Mouse (Mus musculus) CD4-positive, CD25-positive, alpha-beta regulatory T cell, adult 4 months (primary cell): Measurements from ENCODE around the gene Ptprr. TPM values are rescaled to one million over a fixed set of nuclear protein-coding genes. Genes with fewer than 3 reads are reported as not detected.

ENCODE experiments used
- ATAC-seq: one replicate; pipeline ENCODE4 v1.8.0; 2017
- polyA plus RNA-seq, 2 experiments: library from polyadenylated mRNA; unstranded; fragments of 100-300 nt; shearing (Covaris generic); gene quantifications; one replicate each; pipeline ENCODE4 v1.2.1; 2017

The Ptprr gene
- polyA plus RNA-seq, 2 experiments from 2014 or later = 0.27 TPM; not detected in 1

DNA sequence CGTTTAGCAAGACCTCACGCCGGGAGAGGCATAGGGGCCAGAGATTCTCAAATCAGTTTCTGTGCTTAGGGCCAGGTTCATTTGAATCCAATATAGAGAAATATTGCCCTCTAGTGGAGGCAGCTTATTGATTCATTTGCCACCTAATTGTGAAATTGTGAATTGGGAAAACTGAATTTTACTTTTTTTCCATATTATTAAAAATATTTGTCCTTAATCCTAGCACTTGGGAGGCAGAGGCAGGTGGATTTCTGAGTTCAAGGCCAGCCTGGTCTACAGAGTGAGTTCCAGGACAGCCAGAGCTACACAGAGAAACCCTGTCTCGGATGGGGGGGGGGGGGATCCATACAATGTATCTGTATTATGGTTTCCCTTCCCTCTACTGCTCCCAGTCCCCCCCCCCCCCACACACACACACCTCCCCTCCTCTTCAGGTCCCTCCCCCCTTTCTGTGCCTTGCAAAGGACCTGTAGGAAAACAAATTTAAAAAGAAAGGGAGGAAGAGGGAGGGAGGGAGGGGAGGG lies 179.5 kb downstream of the Ptprr start:
- ATAC-seq = no peak

GRCm38 (mm10) chr10:116199035-116199434 lies 181.0 kb downstream of the Ptprr start:
- no peak for ATAC-seq

DNA sequence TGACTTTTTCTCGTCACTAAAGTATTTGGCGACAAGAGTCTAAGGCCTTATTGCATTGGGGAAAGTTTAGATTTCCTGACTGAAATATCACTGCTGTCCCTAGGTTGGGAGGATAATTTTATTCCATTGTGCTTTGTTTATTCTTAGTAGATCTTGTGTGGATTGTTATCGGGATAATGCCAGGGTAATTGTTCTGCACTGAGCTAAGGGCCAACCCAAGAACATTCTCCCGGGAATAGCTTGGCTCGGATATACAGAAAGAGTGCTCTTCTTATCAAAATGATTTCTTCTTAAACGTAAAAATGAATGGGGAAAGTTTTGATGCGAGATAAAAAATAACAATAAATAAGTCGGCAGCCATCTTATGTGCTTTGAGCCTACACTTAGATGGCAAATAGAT lies 183.5 kb downstream of the Ptprr start:
- no peak for ATAC-seq

DNA sequence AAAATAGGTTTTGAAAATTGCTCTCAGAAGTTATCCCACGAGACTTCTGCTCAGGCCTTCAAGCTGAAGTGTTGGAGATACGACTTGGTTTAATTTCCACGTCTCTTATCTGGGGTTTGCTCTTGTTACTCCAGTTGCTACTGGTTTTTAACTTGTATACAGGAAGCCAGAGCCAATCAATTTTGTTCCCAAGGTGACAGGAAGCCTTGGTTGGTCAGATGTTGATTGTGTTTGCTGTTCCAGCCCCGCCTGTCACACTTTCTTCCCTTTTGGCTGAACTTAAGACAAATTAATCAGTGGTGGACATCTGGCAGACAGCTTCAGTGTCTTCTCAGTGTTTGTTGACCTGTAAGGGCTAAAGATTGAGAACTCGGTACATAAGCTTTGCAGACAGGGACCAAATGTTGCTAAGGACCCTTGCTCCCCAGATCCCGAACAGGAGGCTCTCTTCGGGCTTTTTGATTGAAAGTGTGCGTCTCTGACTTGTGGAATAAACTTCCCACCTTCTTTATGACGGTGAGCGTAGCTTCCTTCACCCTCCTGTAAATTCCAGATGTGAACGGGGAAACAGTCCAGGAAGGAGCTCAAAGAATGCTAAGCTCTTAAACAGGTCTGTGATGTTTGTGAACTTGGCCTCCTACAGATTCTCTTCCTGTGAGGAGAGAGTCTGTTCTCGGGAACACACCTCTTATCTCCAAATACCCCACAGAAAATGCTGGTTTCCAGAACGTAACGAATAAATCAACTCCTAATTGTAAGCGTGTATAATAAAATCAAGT lies 187.8 kb downstream of the Ptprr start:
- ATAC-seq = no peak

- ATAC-seq = no peak
Measured at GRCm38 (mm10) chr10:116206449-116206848, 188.4 kb downstream of the Ptprr start.

- ATAC-seq = no peak
Measured at GRCm38 (mm10) chr10:116207987-116208726, 190.1 kb downstream of the Ptprr start.

GRCm38 (mm10) chr10:116208727-116209115 lies 190.7 kb downstream of the Ptprr start:
- ATAC-seq = no peak

GRCm38 (mm10) chr10:116212127-116212526 lies 194.1 kb downstream of the Ptprr start:
- no peak for ATAC-seq

- ATAC-seq = no peak
Measured at GRCm38 (mm10) chr10:116220336-116221118, 202.5 kb downstream of the Ptprr start.

- ATAC-seq = no peak
Measured at GRCm38 (mm10) chr10:116235299-116235698, 217.3 kb downstream of the Ptprr start.

DNA sequence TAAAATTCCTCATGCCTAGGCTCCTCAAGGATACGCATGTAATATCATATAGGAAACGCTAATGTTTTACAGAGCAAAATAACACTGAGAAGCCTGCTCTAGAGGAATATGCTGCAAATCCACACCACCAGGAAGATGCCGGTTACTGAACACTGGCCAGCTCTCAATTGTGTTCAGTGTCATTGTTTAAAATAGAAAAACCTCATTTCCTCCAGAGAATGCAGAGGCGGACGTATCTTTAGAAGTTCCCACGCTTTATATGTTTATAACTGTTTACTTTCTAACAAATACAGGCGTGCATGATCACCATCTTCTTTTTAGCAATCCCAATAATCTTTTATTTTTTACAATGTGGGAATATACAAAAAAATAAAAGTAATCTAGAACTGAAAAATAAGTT lies 224.2 kb downstream of the Ptprr start:
- ATAC-seq = no peak

- ATAC-seq = no peak
Measured at GRCm38 (mm10) chr10:116243373-116243772, 225.4 kb downstream of the Ptprr start.

DNA sequence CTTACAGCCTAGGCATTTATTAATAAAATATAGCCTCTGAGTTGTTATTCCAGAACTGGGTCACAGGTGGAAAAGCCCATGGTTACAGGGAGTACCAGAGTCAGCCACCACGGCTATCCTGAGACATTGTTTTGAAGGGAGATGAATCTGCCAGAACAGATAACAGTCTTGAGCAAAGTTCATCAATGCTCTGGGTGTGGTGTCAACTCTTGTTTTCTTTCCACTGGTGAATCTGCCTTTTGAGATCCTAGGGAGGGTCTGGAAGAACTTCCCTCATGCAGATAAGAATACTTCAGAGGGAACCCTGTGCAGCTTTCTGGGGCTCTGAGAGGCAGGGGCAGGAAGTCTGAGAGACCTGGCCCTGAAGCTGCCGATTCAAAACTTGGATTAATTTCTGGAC lies 227.6 kb downstream of the Ptprr start:
- no peak for ATAC-seq

GRCm38 (mm10) chr10:116252668-116253067 lies 234.7 kb downstream of the Ptprr start:
- ATAC-seq = no peak

- no peak for ATAC-seq
Measured at GRCm38 (mm10) chr10:116253972-116254371, 236.0 kb downstream of the Ptprr start.

- no peak for ATAC-seq
Measured at GRCm38 (mm10) chr10:116259298-116259697, 241.3 kb downstream of the Ptprr start.

- no peak for ATAC-seq
Measured at GRCm38 (mm10) chr10:116260658-116261433, 242.8 kb downstream of the Ptprr start.

DNA sequence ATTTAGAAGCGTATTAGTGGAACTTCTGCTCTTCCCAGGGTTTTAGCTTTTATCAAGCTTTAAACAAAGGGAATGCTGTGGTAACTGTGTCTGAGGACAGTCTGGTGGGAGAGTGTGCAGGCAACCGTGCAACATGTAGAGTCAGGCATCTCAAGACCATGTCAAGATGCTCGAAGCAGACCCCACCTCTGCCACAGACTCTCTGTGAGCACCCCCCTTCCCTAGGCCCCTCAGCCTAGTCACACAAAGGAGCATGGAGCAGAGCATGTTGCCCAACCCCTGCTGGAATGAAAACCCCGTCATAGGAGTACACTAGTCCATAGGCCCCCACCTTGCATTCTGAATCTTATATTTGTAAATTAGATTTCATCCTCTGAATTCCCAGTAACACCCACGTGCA lies 243.5 kb downstream of the Ptprr start:
- no peak for ATAC-seq

DNA sequence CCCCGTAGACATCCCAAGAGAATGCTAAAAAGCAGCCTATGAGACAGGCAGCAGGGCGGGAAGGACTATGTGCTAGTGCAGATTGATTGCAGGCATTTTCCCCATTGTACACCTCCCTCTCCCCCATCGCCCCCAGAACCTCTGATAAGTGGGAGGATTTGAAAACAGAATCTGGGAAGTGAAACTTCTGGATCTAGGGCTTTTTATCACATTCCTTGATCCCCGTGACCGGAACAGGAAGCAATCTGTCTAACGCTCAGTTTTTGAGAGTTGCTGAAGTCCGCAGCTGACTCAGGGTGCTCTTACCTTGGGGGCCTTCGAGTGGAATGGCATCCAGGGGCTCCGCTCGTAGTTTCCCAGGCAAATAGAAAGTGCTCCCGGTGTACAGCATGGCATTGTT lies 246.5 kb downstream of the Ptprr start:
- no peak for ATAC-seq

DNA sequence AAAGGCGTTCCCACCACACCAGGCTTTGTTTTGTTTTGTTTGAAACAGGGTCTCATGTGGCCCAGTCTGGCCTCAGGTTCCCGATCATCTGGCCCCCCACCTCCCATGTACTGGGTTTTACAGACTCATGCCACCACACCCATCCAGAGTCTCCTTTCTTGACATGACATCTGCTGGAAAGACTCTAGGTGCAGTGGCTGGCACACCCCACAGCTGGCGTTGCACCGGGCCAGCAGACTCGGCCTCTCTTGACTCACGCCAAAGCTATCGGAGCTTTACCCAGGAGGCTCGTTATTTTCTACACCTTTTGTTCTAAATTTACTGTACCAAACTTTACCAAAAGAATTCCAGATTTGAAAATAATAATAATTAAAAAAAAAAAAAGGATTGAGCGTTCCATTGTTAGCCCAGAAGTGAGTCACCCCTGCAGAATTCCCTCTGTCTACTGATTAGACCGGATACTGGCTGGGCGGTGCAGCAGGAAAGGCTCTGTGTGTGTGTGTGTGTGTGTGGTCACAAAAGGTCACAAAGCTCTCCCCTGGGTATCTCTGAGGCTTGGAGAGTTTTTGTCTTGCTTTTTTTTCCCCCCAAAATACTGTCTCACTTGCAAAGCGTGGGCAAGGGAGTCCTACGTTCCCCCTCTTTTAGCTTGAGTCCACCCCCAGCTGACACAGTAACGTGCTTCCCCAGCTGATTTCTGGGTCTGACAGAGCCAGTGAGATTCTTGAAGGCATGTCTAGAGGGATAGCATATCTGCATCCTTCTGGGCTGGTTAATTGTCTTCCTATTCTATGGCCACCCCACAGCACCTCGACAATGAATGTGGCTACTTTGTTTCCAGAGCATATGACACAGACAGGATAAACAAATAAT lies 248.8 kb downstream of the Ptprr start:
- ATAC-seq = no peak

GRCm38 (mm10) chr10:116267434-116267822 lies 249.4 kb downstream of the Ptprr start:
- ATAC-seq = no peak
